Mouse (Mus musculus) adrenal gland, adult 8-10 months (tissue): Measurements from ENCODE around the gene Zscan4e. TPM values are rescaled to one million over a fixed set of nuclear protein-coding genes. Genes with fewer than 3 reads are reported as not detected.
"Not testable (repeated sequence)": the region's sequence is repeated elsewhere in the genome, so short reads cannot be mapped to it uniquely, and the experiment has no call there.

Source experiments
- DNase-seq: peaks from one replicate; pipeline ENCODE4 v3.0.0; 2022
- microRNA-seq, 2 experiments: library from miRNA; unstranded; fragments of <30 nt; microRNA quantifications; one replicate each; pipeline ENCODE4 v1.2.0; 2022
- total RNA-seq, 4 experiments: library from RNA; stranded (reverse); gene quantifications; 2 replicates each; pipeline ENCODE4 v1.2.4; 2022

Zscan4e gene
- not detected for total RNA-seq

- DNase-seq, result not testable (repeated sequence)
These were observed at the start of gene Zscan4e for GRCm38 (mm10) chr7:11310582-11310981. TSS of gene Zscan4e (minus strand) at chr7:11310682.

Small RNAs within 50 kb of the gene (microRNA-seq; reads per million reads assigned to microRNA genes)
- gene Gm23087 (0 reads per million in 2 experiments), gene Gm26248 (0 reads per million in 2 experiments)

Other genes starting within 250 kb of the Zscan4e start
- gene Zscan4-ps1, start 241.0 kb downstream of the Zscan4e start, total RNA-seq, result not detected
- not detected for gene Zscan4d, start 144.5 kb downstream of the Zscan4e start, total RNA-seq
- gene Zscan4f, start 87.2 kb upstream of the Zscan4e start, total RNA-seq, result not detected
- gene Zscan4-ps2, start 203.6 kb upstream of the Zscan4e start, total RNA-seq, result not detected